Mouse (Mus musculus) intestine, embryonic 16.5 days (tissue): ENCODE data around the gene Med31. TPM values are rescaled to one million over a fixed set of nuclear protein-coding genes. Genes with fewer than 3 reads are reported as not detected.

ENCODE experiments used
- ATAC-seq: fragments of 200-750 bp; cut with Nextera tagmentation; 2 replicates; pipeline ENCODE4 v1.8.0; 2017; ENCODE audit warnings: moderate TSS enrichment, moderate library complexity
- H3K27ac ChIP-seq: fragments of 300-500 bp; sonication (generic); 2 replicates; pipeline ENCODE4 v1.5.1; 2014; ENCODE audit warnings: mild to moderate bottlenecking, low read length
- H3K27me3 ChIP-seq: fragments of 300-500 bp; sonication (generic); replicated peaks from 2 replicates; pipeline ENCODE4 v1.6.1; 2014; ENCODE audit warnings: low read length, control low read depth, mixed read lengths; ENCODE audit not compliant: control insufficient read depth, insufficient read depth
- H3K36me3 ChIP-seq: fragments of 300-500 bp; sonication (generic); 2 replicates; pipeline ENCODE4 v1.6.1; 2014; ENCODE audit warnings: low read length, control low read depth; ENCODE audit not compliant: control insufficient read depth, insufficient read depth
- H3K4me1 ChIP-seq: fragments of 300-500 bp; sonication (generic); 2 replicates; pipeline ENCODE4 v1.6.1; 2014; ENCODE audit warnings: low read length, control low read depth, mixed read lengths; ENCODE audit not compliant: control insufficient read depth, insufficient read depth
- H3K4me2 ChIP-seq: fragments of 300-500 bp; sonication (generic); 2 replicates; pipeline ENCODE4 v1.6.1; 2014; ENCODE audit warnings: low read depth, low read length, control low read depth
- H3K4me3 ChIP-seq: fragments of 300-500 bp; sonication (generic); 2 replicates; pipeline ENCODE4 v1.5.1; 2014; ENCODE audit warnings: mild to moderate bottlenecking, low read length
- H3K9ac ChIP-seq: fragments of 300-500 bp; sonication (generic); 2 replicates; pipeline ENCODE4 v1.6.1; 2014; ENCODE audit warnings: low read depth, low read length
- H3K9me3 ChIP-seq: fragments of 300-500 bp; sonication (generic); 2 replicates; pipeline ENCODE4 v1.6.1; 2016; ENCODE audit warnings: low read length, control low read depth; ENCODE audit not compliant: control insufficient read depth
- WGBS: fragments of 180-500 bp; shearing (Covaris S2); extraction: QIAGEN DNeasy Blood & Tissue Kit; methylation state at CpG from one replicate; pipeline ENCODE4 v1.1.7; 2014; 5-methylcytosine and 5-hydroxymethylcytosine counted together
- polyA plus RNA-seq: library from polyadenylated mRNA; unstranded; fragments of >200 nt; fragmentation: Nextera tagmentation; extraction: Ambion mirVana; gene quantifications from 2 replicates; pipeline ENCODE4 v1.2.1, GENCODE M21; 2015

Gene Med31
- polyA plus RNA-seq, 1 experiment from 2014 or later, result 30.4 TPM

- H3K4me3 ChIP-seq, result no peak overlapping the region
- ATAC-seq, result no peak
- H3K36me3 ChIP-seq, result no peaks in the 10 kb centered on the region
- no peak overlapping the region for H3K27ac ChIP-seq
- 88% methylated on average over 6 of the region's 6 CpGs for WGBS
- H3K4me1 ChIP-seq, result no peaks in the 10 kb centered on the region
- no peaks in the 10 kb centered on the region for H3K27me3 ChIP-seq
- no peak overlapping the region for H3K4me2 ChIP-seq
- H3K9me3 ChIP-seq, result no peaks in the 10 kb centered on the region
- H3K9ac ChIP-seq, result no peak overlapping the region
Measured at GRCm38 (mm10) chr11:72226901-72227300, 11.5 kb upstream of the Med31 start.

GRCm38 (mm10) chr11:72226020-72226791 lies 10.8 kb upstream of the Med31 start:
- Histone ChIP-seq H3K27ac (no peak overlapping the region), H3K4me1 (no peaks in the 10 kb centered on the region), H3K36me3 (no peaks in the 10 kb centered on the region), H3K27me3 (no peaks in the 10 kb centered on the region), H3K9ac (no peak overlapping the region), H3K4me3 (no peak overlapping the region), H3K9me3 (no peaks in the 10 kb centered on the region), H3K4me2 (no peak overlapping the region)
- ATAC-seq, result no peak; the same call in 1 of the 2 replicates
- 71% methylated on average over 10 of the region's 10 CpGs for WGBS

- no peaks in the 10 kb centered on the region for H3K9me3 ChIP-seq
- no peak overlapping the region for H3K4me3 ChIP-seq
- no peak overlapping the region for H3K4me2 ChIP-seq
- H3K27me3 ChIP-seq, result no peaks in the 10 kb centered on the region
- no peak for ATAC-seq
- no peaks in the 10 kb centered on the region for H3K36me3 ChIP-seq
- no peak overlapping the region for H3K9ac ChIP-seq
- H3K4me1 ChIP-seq, result no peaks in the 10 kb centered on the region
- H3K27ac ChIP-seq, result no peak overlapping the region
- 10% methylated on average over 5 of the region's 5 CpGs for WGBS
Measured at GRCm38 (mm10) chr11:72224865-72225264, 9.5 kb upstream of the Med31 start.

- 81% methylated on average over 4 of the region's 4 CpGs for WGBS
- ATAC-seq, result no peak
- Histone ChIP-seq H3K4me3 (no peak overlapping the region), H3K36me3 (no peaks in the 10 kb centered on the region), H3K9ac (no peak overlapping the region), H3K4me2 (no peak overlapping the region), H3K4me1 (no peaks in the 10 kb centered on the region), H3K27ac (no peak overlapping the region), H3K27me3 (no peaks in the 10 kb centered on the region), H3K9me3 (no peaks in the 10 kb centered on the region)
Measured at GRCm38 (mm10) chr11:72223414-72223813, 8.0 kb upstream of the Med31 start.

GRCm38 (mm10) chr11:72221278-72221677 lies 5.9 kb upstream of the Med31 start:
- Histone ChIP-seq H3K4me3 (no peak overlapping the region), H3K9ac (no peak overlapping the region), H3K27ac (no peak overlapping the region), H3K27me3 (no peaks in the 10 kb centered on the region), H3K9me3 (no peaks in the 10 kb centered on the region), H3K4me2 (no peak overlapping the region), H3K36me3 (no peaks in the 10 kb centered on the region), H3K4me1 (no peaks in the 10 kb centered on the region)
- ATAC-seq, result peak; percentile 18; the same call in 1 of the 2 replicates
- WGBS, result 18% methylated on average over 6 of the region's 6 CpGs

- Histone ChIP-seq H3K27ac (no peak overlapping the region), H3K4me1 (no peaks in the 10 kb centered on the region), H3K4me2 (no peak overlapping the region), H3K9ac (no peak overlapping the region), H3K36me3 (no peaks in the 10 kb centered on the region), H3K27me3 (no peaks in the 10 kb centered on the region), H3K9me3 (no peaks in the 10 kb centered on the region), H3K4me3 (no peak overlapping the region)
- WGBS, result 79% methylated on average over 5 of the region's 5 CpGs
- ATAC-seq, result no peak
Measured at GRCm38 (mm10) chr11:72217116-72217515, 1.7 kb upstream of the Med31 start.

GRCm38 (mm10) chr11:72214591-72215409 lies 592 bp downstream of the Med31 start:
- Histone ChIP-seq H3K27ac (peak overlapping the region; percentile 74), H3K4me2 (peak overlapping the region; percentile 98), H3K27me3 (no peaks in the 10 kb centered on the region), H3K9ac (peak overlapping the region; percentile 84), H3K9me3 (no peaks in the 10 kb centered on the region), H3K4me3 (peak overlapping the region; percentile 62), H3K36me3 (peaks cover 9% of the 10 kb centered on the region; the same call in 1 of the 2 replicates), H3K4me1 (no peaks in the 10 kb centered on the region)
- ATAC-seq, result peak; percentile 97
- under 1% methylated on average over 51 of the region's 51 CpGs for WGBS

GRCm38 (mm10) chr11:72207834-72208377 lies 7.5 kb downstream of the Med31 start:
- peak; percentile 27 for ATAC-seq
- Histone ChIP-seq H3K9ac (peak overlapping the region; percentile 78), H3K27me3 (no peaks in the 10 kb centered on the region), H3K4me1 (peaks cover 12% of the 10 kb centered on the region), H3K27ac (peak overlapping the region; percentile 71), H3K4me3 (peak overlapping the region; percentile 89), H3K9me3 (no peaks in the 10 kb centered on the region), H3K36me3 (peaks cover 9% of the 10 kb centered on the region; the same call in 1 of the 2 replicates), H3K4me2 (peak overlapping the region; percentile 93)
- 9% methylated on average over 17 of the region's 17 CpGs for WGBS

GRCm38 (mm10) chr11:72207204-72207833 lies 8.1 kb downstream of the Med31 start, which contains the start of the genes 4933427D14Rik and Txndc17:
4933427D14Rik (minus strand) TSS chr11:72207459.
Txndc17 (plus strand) TSS chr11:72207547.
- under 1% methylated on average over 42 of the region's 42 CpGs for WGBS
- peak within 1 kb of the TSS; percentile 89 for H3K4me3 ChIP-seq
- no peaks in the 10 kb centered on the region for H3K27me3 ChIP-seq
- H3K4me1 ChIP-seq, result peaks cover 12% of the 10 kb centered on the region
- H3K27ac ChIP-seq, result peak within 1 kb of the TSS; percentile 71
- peaks cover 9% of the 10 kb centered on the region; the same call in 1 of the 2 replicates for H3K36me3 ChIP-seq
- no peaks in the 10 kb centered on the region for H3K9me3 ChIP-seq
- peak; percentile 96 for ATAC-seq
- H3K4me2 ChIP-seq, result peak within 1 kb of the TSS; percentile 93
- peak within 1 kb of the TSS; percentile 78 for H3K9ac ChIP-seq
